Mouse (Mus musculus) CH12.LX (cell line): Measurements from ENCODE around the gene Gm4553. TPM values are rescaled to one million over a fixed set of nuclear protein-coding genes. Genes with fewer than 3 reads are reported as not detected.

ENCODE experiments used
- DNase-seq: peaks from one replicate; pipeline ENCODE4 v3.0.0-alpha.2; 2013; ENCODE audit errors: extremely low read depth
- H3K27ac ChIP-seq: 2 replicates; pipeline ENCODE4 v1.5.1; 2012; ENCODE audit warnings: low read depth, mild to moderate bottlenecking, control low read depth, moderate library complexity; ENCODE audit not compliant: insufficient read depth
- H3K27me3 ChIP-seq: replicated peaks from 2 replicates; pipeline ENCODE3; 2012; ENCODE audit warnings: inconsistent platforms
- H3K36me3 ChIP-seq, 2 experiments: replicated peaks in 1 of 2; 2 replicates each; pipeline versions ENCODE3 to v1.6.1; 2012; ENCODE audit warnings: inconsistent platforms in 1 of 2, low read length in 1 of 2, mild to moderate bottlenecking in 1 of 2, mixed read lengths in 1 of 2, moderate library complexity in 1 of 2; ENCODE audit not compliant: control insufficient read depth in 1 of 2, insufficient read depth in 1 of 2
- H3K4me1 ChIP-seq, 2 experiments: 2 replicates each; pipeline ENCODE4 v1.6.1; 2012; ENCODE audit warnings: inconsistent platforms in 1 of 2, moderate library complexity in 1 of 2; ENCODE audit not compliant: insufficient read depth in 2 of 2, control insufficient read depth in 1 of 2
- H3K4me2 ChIP-seq: 2 replicates; pipeline ENCODE4 v1.6.1; 2012; ENCODE audit warnings: low read depth, mild to moderate bottlenecking, control low read depth; ENCODE audit not compliant: poor library complexity, insufficient read depth, severe bottlenecking
- H3K4me3 ChIP-seq, 3 experiments: fragments of 150-350 bp in 1 of 3; sonication (generic) in 1 of 3; replicated peaks in 1 of 3; 2 replicates each; pipeline versions ENCODE3 to v1.5.1; 2011 to 2012; ENCODE audit warnings: low read depth in 2 of 3, low read length in 2 of 3, mild to moderate bottlenecking in 2 of 3, moderate library complexity in 2 of 3, control low read depth in 1 of 3, improper control_type of control experiment in 1 of 3, inconsistent platforms in 1 of 3, mixed read lengths in 1 of 3; ENCODE audit not compliant: poor library complexity in 1 of 3
- H3K79me2 ChIP-seq: replicated peaks from 2 replicates; pipeline ENCODE4 v1.6.1; 2012; ENCODE audit warnings: mild to moderate bottlenecking, moderate library complexity; ENCODE audit not compliant: control insufficient read depth, poor library complexity, insufficient read depth, severe bottlenecking; ENCODE audit errors: extremely low read depth
- H3K9ac ChIP-seq: 2 replicates; pipeline ENCODE4 v1.6.1; 2012; ENCODE audit warnings: low read depth, mild to moderate bottlenecking, control low read depth, moderate library complexity; ENCODE audit not compliant: insufficient read depth
- H3K9me3 ChIP-seq: replicated peaks from 2 replicates; pipeline ENCODE3; 2012; ENCODE audit warnings: low read length, inconsistent platforms, mixed read lengths
- BHLHE40 ChIP-seq: IDR thresholded peaks from 2 replicates; pipeline ENCODE4 v1.6.1; 2011; ENCODE audit warnings: mild to moderate bottlenecking, low read depth, low read length, improper control_type of control experiment
- CHD2 ChIP-seq: IDR thresholded peaks from 2 replicates; pipeline ENCODE4 v1.6.1; 2011; ENCODE audit warnings: low read length, improper control_type of control experiment
- CTCF ChIP-seq, 2 experiments: IDR thresholded peaks in 1 of 2; conservative IDR thresholded peaks in 1 of 2; 2 replicates each; pipeline ENCODE4 v1.5.1; 2011 to 2012; ENCODE audit warnings: low read depth in 2 of 2, low read length in 2 of 2, improper control_type of control experiment in 1 of 2, inconsistent platforms in 1 of 2, mild to moderate bottlenecking in 1 of 2, moderate library complexity in 1 of 2
- E2F4 ChIP-seq: IDR thresholded peaks from 2 replicates; pipeline ENCODE4 v1.6.1; 2011; ENCODE audit warnings: low read depth, low read length, improper control_type of control experiment; ENCODE audit not compliant: insufficient replicate concordance
- ELF1 ChIP-seq: IDR thresholded peaks from 2 replicates; pipeline ENCODE4 v1.6.1; 2014; ENCODE audit warnings: low read depth, mild to moderate bottlenecking, inconsistent platforms, low read length, improper control_type of control experiment
- ETS1 ChIP-seq: conservative IDR thresholded peaks from 2 replicates; pipeline ENCODE4 v1.6.1; 2012; ENCODE audit warnings: low read depth, mild to moderate bottlenecking, inconsistent platforms, low read length, improper control_type of control experiment, moderate library complexity
- GABPA ChIP-seq: IDR thresholded peaks from 2 replicates; pipeline ENCODE4 v1.6.1; 2012; ENCODE audit warnings: low read depth, low read length, improper control_type of control experiment, inconsistent platforms; ENCODE audit not compliant: insufficient replicate concordance
- HCFC1 ChIP-seq: IDR thresholded peaks from 2 replicates; pipeline ENCODE4 v1.6.1; 2012; ENCODE audit warnings: low read depth, mild to moderate bottlenecking, inconsistent platforms, low read length, improper control_type of control experiment
- JUN ChIP-seq: IDR thresholded peaks from 2 replicates; pipeline ENCODE4 v1.6.1; 2011; ENCODE audit warnings: low read depth, mild to moderate bottlenecking, low read length, improper control_type of control experiment, moderate library complexity; ENCODE audit not compliant: insufficient read depth
- JUND ChIP-seq: conservative IDR thresholded peaks from 2 replicates; pipeline ENCODE4 v1.6.1; 2011; ENCODE audit warnings: low read depth, low read length, improper control_type of control experiment
- MAFK ChIP-seq: IDR thresholded peaks from 2 replicates; pipeline ENCODE4 v1.6.1; 2011; ENCODE audit warnings: low read length, improper control_type of control experiment; ENCODE audit not compliant: insufficient replicate concordance
- MYC ChIP-seq: IDR thresholded peaks from 2 replicates; pipeline ENCODE4 v1.6.1; 2011; ENCODE audit warnings: low read depth, mild to moderate bottlenecking, improper control_type of control experiment, low read length
- NELFE ChIP-seq: IDR thresholded peaks from 2 replicates; pipeline ENCODE4 v1.6.1; 2011; ENCODE audit warnings: low read depth, low read length, improper control_type of control experiment
- NRF1 ChIP-seq: IDR thresholded peaks from 2 replicates; pipeline ENCODE4 v1.6.1; 2014; ENCODE audit warnings: low read depth, mild to moderate bottlenecking, inconsistent platforms, low read length, improper control_type of control experiment, moderate library complexity
- PAX5 ChIP-seq: IDR thresholded peaks from 2 replicates; pipeline ENCODE4 v1.6.1; 2012; ENCODE audit warnings: low read length, inconsistent platforms, mixed read lengths
- POLR2AphosphoS2 ChIP-seq: IDR thresholded peaks from 2 replicates; pipeline ENCODE4 v1.6.1; 2011; ENCODE audit warnings: low read depth, low read length, improper control_type of control experiment
- RAD21 ChIP-seq: IDR thresholded peaks from 2 replicates; pipeline ENCODE4 v1.6.1; 2011; ENCODE audit warnings: low read depth, mild to moderate bottlenecking, low read length, improper control_type of control experiment, moderate library complexity
- RCOR1 ChIP-seq: conservative IDR thresholded peaks from 2 replicates; pipeline ENCODE4 v1.6.1; 2012; ENCODE audit warnings: low read depth, mild to moderate bottlenecking, inconsistent platforms, low read length, improper control_type of control experiment
- SMC3 ChIP-seq: IDR thresholded peaks from 2 replicates; pipeline ENCODE4 v1.6.1; 2011; ENCODE audit warnings: low read depth, low read length, improper control_type of control experiment
- TCF12 ChIP-seq: IDR thresholded peaks from 2 replicates; pipeline ENCODE4 v1.6.1; 2014; ENCODE audit warnings: low read depth, mild to moderate bottlenecking, inconsistent platforms, low read length, improper control_type of control experiment
- USF1 ChIP-seq: IDR thresholded peaks from 2 replicates; pipeline ENCODE4 v1.6.1; 2014; ENCODE audit warnings: low read depth, mild to moderate bottlenecking, inconsistent platforms, low read length, improper control_type of control experiment
- USF2 ChIP-seq: conservative IDR thresholded peaks from 2 replicates; pipeline ENCODE4 v1.6.1; 2011; ENCODE audit warnings: low read depth, low read length, improper control_type of control experiment
- ZC3H11A ChIP-seq: IDR thresholded peaks from 2 replicates; pipeline ENCODE4 v1.6.1; 2012; ENCODE audit warnings: low read depth, mild to moderate bottlenecking, inconsistent platforms, low read length, improper control_type of control experiment
- ZKSCAN1 ChIP-seq: IDR thresholded peaks from 2 replicates; pipeline ENCODE4 v1.6.1; 2012; ENCODE audit warnings: low read depth, inconsistent platforms, low read length, improper control_type of control experiment, borderline replicate concordance
- ZMIZ1 ChIP-seq: IDR thresholded peaks from 2 replicates; pipeline ENCODE4 v1.6.1; 2012; ENCODE audit warnings: low read depth, mild to moderate bottlenecking, inconsistent platforms, low read length, improper control_type of control experiment
- dilution Hi-C: fragments of 300-500 bp; cut with MboI; formaldehyde crosslinking; loops from 2 replicates; pipeline ENCODE4 v1.14.3; 2020; ENCODE audit warnings: low sequenced_read_pairs; ENCODE audit not compliant: extremely low pct_unique_long_range_greater_than_20kb, extremely low pct_ligation_motif_present
- in situ Hi-C: fragments of 300-500 bp; cut with MboI; formaldehyde crosslinking; loops from 3 replicates; pipeline ENCODE4 v1.14.3; 2019; ENCODE audit warnings: low sequenced_read_pairs, low pct_ligation_motif_present, low pct_unique_long_range_greater_than_20kb, mixed read lengths
- polyA plus RNA-seq: library from polyadenylated mRNA; unstranded; fragments of >175 nt; gene quantifications from 2 replicates; pipeline ENCODE4 v1.2.1, GENCODE M21; 2012; ENCODE audit warnings: low read depth; ENCODE audit not compliant: insufficient read length
- total RNA-seq, 2 experiments: library from RNA; depleted of rRNA; stranded (reverse); fragments of 300-350 nt in 1 of 2; fragments of >200 nt in 1 of 2; gene quantifications; 2 replicates each; pipeline ENCODE4 v1.2.3; 2012 to 2014

Gm4553 gene
- total and polyA plus RNA-seq, 3 experiments: not detected

GRCm38 (mm10) chr7:142205488-142205887 is 39.9 kb upstream of the Gm4553 start:
- H3K27ac ChIP-seq: no peak overlapping the region
- no peak overlapping the region for H3K4me2 ChIP-seq
- H3K4me1 ChIP-seq: no peaks in the 10 kb centered on the region
- no peaks in the 10 kb centered on the region for H3K9me3 ChIP-seq
- TF ChIP-seq HCFC1 (no peak), TCF12 (no peak), GABPA (no peak), E2F4 (no peak), MAFK (no peak), JUN (no peak), NRF1 (no peak), CTCF (conservative IDR thresholded peaks at IDR 0.05 in 1 of 2, IDR thresholded peaks at IDR 0.05 in 1 of 2; ENCODE audit: low read depth in 2 of 2, low read length in 2 of 2) (no peak)
- TF ChIP-seq, all 38 proteins: peak for 0
- Histone ChIP-seq H3K27me3 (peaks cover 61% of the 10 kb centered on the region), H3K79me2 (no peaks in the 10 kb centered on the region), H3K9ac (no peak overlapping the region), H3K36me3 (no peaks in the 10 kb centered on the region), H3K4me3 (no peak overlapping the region)
- no peak for DNase-seq
- in situ Hi-C loops (no loop called here), dilution Hi-C loops (no loop called here)

- no peak within 1 kb of the TSS for H3K4me2 ChIP-seq
- H3K9me3 ChIP-seq: no peaks in the 10 kb centered on the region
- H3K36me3 ChIP-seq: no peaks in the 10 kb centered on the region
- no peak for DNase-seq
- H3K9ac ChIP-seq: no peak within 1 kb of the TSS
- H3K27me3 ChIP-seq: peaks cover 50% of the 10 kb centered on the region
- in situ Hi-C loops: no loop called here
- dilution Hi-C loops: no loop called here
- H3K4me1 ChIP-seq: no peaks in the 10 kb centered on the region
- H3K79me2 ChIP-seq: no peaks in the 10 kb centered on the region
- H3K27ac ChIP-seq: no peak within 1 kb of the TSS
- TF ChIP-seq CHD2: no peak
- no peak for TF ChIP-seq MAFK
- TF ChIP-seq BHLHE40: no peak
- no peak for TF ChIP-seq ETS1
- TF ChIP-seq PAX5: no peak
- TF ChIP-seq ELF1: no peak
- no peak for TF ChIP-seq NELFE
- no peak for TF ChIP-seq RCOR1
- H3K4me3 ChIP-seq: no peak within 1 kb of the TSS
Observed at GRCm38 (mm10) chr7:142201064-142201463, 35.5 kb upstream of the Gm4553 start, which contains the start of gene Krtap5-3. Gene Krtap5-3, plus strand, starts transcription at chr7:142201364.

GRCm38 (mm10) chr7:142198748-142199147 is 33.2 kb upstream of the Gm4553 start:
- H3K79me2 ChIP-seq: no peaks in the 10 kb centered on the region
- H3K9me3 ChIP-seq: peaks cover 8% of the 10 kb centered on the region
- no peaks in the 10 kb centered on the region for H3K36me3 ChIP-seq
- H3K4me2 ChIP-seq: no peak overlapping the region
- H3K4me1 ChIP-seq: no peaks in the 10 kb centered on the region
- peaks cover 49% of the 10 kb centered on the region for H3K27me3 ChIP-seq
- H3K27ac ChIP-seq: no peak overlapping the region
- dilution Hi-C loops (no loop called here), in situ Hi-C loops (no loop called here)
- DNase-seq: no peak
- no peak overlapping the region for H3K9ac ChIP-seq
- TF ChIP-seq E2F4 (no peak), ZC3H11A (no peak), MAFK (no peak), USF2 (no peak), RCOR1 (no peak), POLR2AphosphoS2 (no peak), GABPA (no peak), ZMIZ1 (no peak), SMC3 (no peak), BHLHE40 (no peak), NRF1 (no peak), RAD21 (no peak), NELFE (no peak), PAX5 (no peak), ZKSCAN1 (no peak), HCFC1 (no peak), JUND (no peak), MYC (no peak), USF1 (no peak)
- no peak overlapping the region for H3K4me3 ChIP-seq
